Mouse (Mus musculus) CH12.LX (cell line): ENCODE measurements at regions not wholly inside any gene's neighbourhood (a gene's known extent, or its start where the extent isn't known, plus 50 kb on each side); places are given as distances from the start of the nearest gene placed in this dataset.

Experiments used
- DNase-seq: peaks from one replicate; pipeline ENCODE4 v3.0.0-alpha.2; 2013; ENCODE audit errors: extremely low read depth
- H3K27ac ChIP-seq: 2 replicates; pipeline ENCODE4 v1.5.1; 2012; ENCODE audit warnings: low read depth, mild to moderate bottlenecking, control low read depth, moderate library complexity; ENCODE audit not compliant: insufficient read depth
- H3K27me3 ChIP-seq: replicated peaks from 2 replicates; pipeline ENCODE3; 2012; ENCODE audit warnings: inconsistent platforms
- H3K36me3 ChIP-seq, 2 experiments: replicated peaks in 1 of 2; 2 replicates each; pipeline versions ENCODE3 to v1.6.1; 2012; ENCODE audit warnings: inconsistent platforms in 1 of 2, low read length in 1 of 2, mild to moderate bottlenecking in 1 of 2, mixed read lengths in 1 of 2, moderate library complexity in 1 of 2; ENCODE audit not compliant: control insufficient read depth in 1 of 2, insufficient read depth in 1 of 2
- H3K4me1 ChIP-seq, 2 experiments: 2 replicates each; pipeline ENCODE4 v1.6.1; 2012; ENCODE audit warnings: inconsistent platforms in 1 of 2, moderate library complexity in 1 of 2; ENCODE audit not compliant: insufficient read depth in 2 of 2, control insufficient read depth in 1 of 2
- H3K4me2 ChIP-seq: 2 replicates; pipeline ENCODE4 v1.6.1; 2012; ENCODE audit warnings: low read depth, mild to moderate bottlenecking, control low read depth; ENCODE audit not compliant: poor library complexity, insufficient read depth, severe bottlenecking
- H3K4me3 ChIP-seq, 3 experiments: fragments of 150-350 bp in 1 of 3; sonication (generic) in 1 of 3; replicated peaks in 1 of 3; 2 replicates each; pipeline versions ENCODE3 to v1.5.1; 2011 to 2012; ENCODE audit warnings: low read depth in 2 of 3, low read length in 2 of 3, mild to moderate bottlenecking in 2 of 3, moderate library complexity in 2 of 3, control low read depth in 1 of 3, improper control_type of control experiment in 1 of 3, inconsistent platforms in 1 of 3, mixed read lengths in 1 of 3; ENCODE audit not compliant: poor library complexity in 1 of 3
- H3K79me2 ChIP-seq: replicated peaks from 2 replicates; pipeline ENCODE4 v1.6.1; 2012; ENCODE audit warnings: mild to moderate bottlenecking, moderate library complexity; ENCODE audit not compliant: control insufficient read depth, poor library complexity, insufficient read depth, severe bottlenecking; ENCODE audit errors: extremely low read depth
- H3K9ac ChIP-seq: 2 replicates; pipeline ENCODE4 v1.6.1; 2012; ENCODE audit warnings: low read depth, mild to moderate bottlenecking, control low read depth, moderate library complexity; ENCODE audit not compliant: insufficient read depth
- H3K9me3 ChIP-seq: replicated peaks from 2 replicates; pipeline ENCODE3; 2012; ENCODE audit warnings: low read length, inconsistent platforms, mixed read lengths
- BHLHE40 ChIP-seq: IDR thresholded peaks from 2 replicates; pipeline ENCODE4 v1.6.1; 2011; ENCODE audit warnings: mild to moderate bottlenecking, low read depth, low read length, improper control_type of control experiment
- CHD2 ChIP-seq: IDR thresholded peaks from 2 replicates; pipeline ENCODE4 v1.6.1; 2011; ENCODE audit warnings: low read length, improper control_type of control experiment
- EP300 ChIP-seq: IDR thresholded peaks from 2 replicates; pipeline ENCODE4 v1.6.1; 2011; ENCODE audit warnings: low read length, improper control_type of control experiment
- ETS1 ChIP-seq: conservative IDR thresholded peaks from 2 replicates; pipeline ENCODE4 v1.6.1; 2012; ENCODE audit warnings: low read depth, mild to moderate bottlenecking, inconsistent platforms, low read length, improper control_type of control experiment, moderate library complexity
- GABPA ChIP-seq: IDR thresholded peaks from 2 replicates; pipeline ENCODE4 v1.6.1; 2012; ENCODE audit warnings: low read depth, low read length, improper control_type of control experiment, inconsistent platforms; ENCODE audit not compliant: insufficient replicate concordance
- JUN ChIP-seq: IDR thresholded peaks from 2 replicates; pipeline ENCODE4 v1.6.1; 2011; ENCODE audit warnings: low read depth, mild to moderate bottlenecking, low read length, improper control_type of control experiment, moderate library complexity; ENCODE audit not compliant: insufficient read depth
- MAFK ChIP-seq: IDR thresholded peaks from 2 replicates; pipeline ENCODE4 v1.6.1; 2011; ENCODE audit warnings: low read length, improper control_type of control experiment; ENCODE audit not compliant: insufficient replicate concordance
- MXI1 ChIP-seq: IDR thresholded peaks from 2 replicates; pipeline ENCODE4 v1.6.1; 2011; ENCODE audit warnings: mild to moderate bottlenecking, low read depth, low read length, improper control_type of control experiment
- NELFE ChIP-seq: IDR thresholded peaks from 2 replicates; pipeline ENCODE4 v1.6.1; 2011; ENCODE audit warnings: low read depth, low read length, improper control_type of control experiment
- POLR2A ChIP-seq: IDR thresholded peaks from 2 replicates; pipeline ENCODE4 v1.6.1; 2011; ENCODE audit warnings: low read depth, mild to moderate bottlenecking, improper control_type of control experiment, low read length
- POLR2AphosphoS2 ChIP-seq: IDR thresholded peaks from 2 replicates; pipeline ENCODE4 v1.6.1; 2011; ENCODE audit warnings: low read depth, low read length, improper control_type of control experiment
- RAD21 ChIP-seq: IDR thresholded peaks from 2 replicates; pipeline ENCODE4 v1.6.1; 2011; ENCODE audit warnings: low read depth, mild to moderate bottlenecking, low read length, improper control_type of control experiment, moderate library complexity
- RCOR1 ChIP-seq: conservative IDR thresholded peaks from 2 replicates; pipeline ENCODE4 v1.6.1; 2012; ENCODE audit warnings: low read depth, mild to moderate bottlenecking, inconsistent platforms, low read length, improper control_type of control experiment
- SIN3A ChIP-seq: IDR thresholded peaks from 2 replicates; pipeline ENCODE4 v1.6.1; 2012; ENCODE audit warnings: low read length, improper control_type of control experiment, inconsistent platforms
- SMC3 ChIP-seq: IDR thresholded peaks from 2 replicates; pipeline ENCODE4 v1.6.1; 2011; ENCODE audit warnings: low read depth, low read length, improper control_type of control experiment
- UBTF ChIP-seq: IDR thresholded peaks from 2 replicates; pipeline ENCODE4 v1.6.1; 2012; ENCODE audit warnings: low read depth, mild to moderate bottlenecking, inconsistent platforms, low read length, improper control_type of control experiment, moderate library complexity
- USF2 ChIP-seq: conservative IDR thresholded peaks from 2 replicates; pipeline ENCODE4 v1.6.1; 2011; ENCODE audit warnings: low read depth, low read length, improper control_type of control experiment
- ZC3H11A ChIP-seq: IDR thresholded peaks from 2 replicates; pipeline ENCODE4 v1.6.1; 2012; ENCODE audit warnings: low read depth, mild to moderate bottlenecking, inconsistent platforms, low read length, improper control_type of control experiment
- ZKSCAN1 ChIP-seq: IDR thresholded peaks from 2 replicates; pipeline ENCODE4 v1.6.1; 2012; ENCODE audit warnings: low read depth, inconsistent platforms, low read length, improper control_type of control experiment, borderline replicate concordance
- ZNF384 ChIP-seq: IDR thresholded peaks from 2 replicates; pipeline ENCODE4 v1.6.1; 2012; ENCODE audit warnings: low read depth, low read length, improper control_type of control experiment, inconsistent platforms
- dilution Hi-C: fragments of 300-500 bp; cut with MboI; formaldehyde crosslinking; loops from 2 replicates; pipeline ENCODE4 v1.14.3; 2020; ENCODE audit warnings: low sequenced_read_pairs; ENCODE audit not compliant: extremely low pct_unique_long_range_greater_than_20kb, extremely low pct_ligation_motif_present
- in situ Hi-C: fragments of 300-500 bp; cut with MboI; formaldehyde crosslinking; loops from 3 replicates; pipeline ENCODE4 v1.14.3; 2019; ENCODE audit warnings: low sequenced_read_pairs, low pct_ligation_motif_present, low pct_unique_long_range_greater_than_20kb, mixed read lengths

DNA sequence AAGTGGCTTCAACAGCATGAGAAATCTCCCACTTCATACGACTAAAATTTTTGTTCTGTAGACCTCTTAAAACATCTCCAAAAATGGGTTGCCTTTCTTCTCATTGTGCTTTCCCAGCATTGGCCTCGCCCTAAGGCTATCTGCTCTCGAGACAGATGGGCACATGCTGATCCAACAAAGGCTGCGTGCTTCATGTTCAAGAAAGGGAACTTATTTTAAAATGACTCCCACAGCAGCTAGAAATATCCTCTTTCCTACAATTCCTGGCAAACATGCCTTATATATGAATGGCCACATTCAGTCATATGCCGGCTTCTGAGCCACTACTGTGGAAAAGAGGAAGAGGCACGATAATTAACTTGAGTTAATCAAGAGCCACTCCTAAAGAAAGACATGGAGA, 356.7 kb upstream of the Pkn2 start:
- no peaks in the 10 kb centered on the region for H3K79me2 ChIP-seq
- H3K27ac ChIP-seq: no peak overlapping the region
- in situ Hi-C loops: no loop called here
- no peak for DNase-seq
- H3K4me3 ChIP-seq: no peak overlapping the region
- no peaks in the 10 kb centered on the region for H3K27me3 ChIP-seq
- TF ChIP-seq ZKSCAN1: no peak
- no peak for TF ChIP-seq RCOR1
- TF ChIP-seq JUN: no peak
- no peak for TF ChIP-seq ETS1
- no peak for TF ChIP-seq GABPA
- TF ChIP-seq MAFK: no peak
- TF ChIP-seq CHD2: no peak
- TF ChIP-seq SIN3A: no peak
- TF ChIP-seq EP300: no peak
- no peak for TF ChIP-seq NELFE
- TF ChIP-seq UBTF: no peak
- no peak for TF ChIP-seq MXI1
- TF ChIP-seq SMC3: no peak
- no peak for TF ChIP-seq ZC3H11A
- no peaks in the 10 kb centered on the region for H3K36me3 ChIP-seq
- dilution Hi-C loops: no loop called here
- no peak overlapping the region for H3K4me2 ChIP-seq
- no peak overlapping the region for H3K9ac ChIP-seq
- no peaks in the 10 kb centered on the region for H3K4me1 ChIP-seq
- H3K9me3 ChIP-seq: no peaks in the 10 kb centered on the region

DNA sequence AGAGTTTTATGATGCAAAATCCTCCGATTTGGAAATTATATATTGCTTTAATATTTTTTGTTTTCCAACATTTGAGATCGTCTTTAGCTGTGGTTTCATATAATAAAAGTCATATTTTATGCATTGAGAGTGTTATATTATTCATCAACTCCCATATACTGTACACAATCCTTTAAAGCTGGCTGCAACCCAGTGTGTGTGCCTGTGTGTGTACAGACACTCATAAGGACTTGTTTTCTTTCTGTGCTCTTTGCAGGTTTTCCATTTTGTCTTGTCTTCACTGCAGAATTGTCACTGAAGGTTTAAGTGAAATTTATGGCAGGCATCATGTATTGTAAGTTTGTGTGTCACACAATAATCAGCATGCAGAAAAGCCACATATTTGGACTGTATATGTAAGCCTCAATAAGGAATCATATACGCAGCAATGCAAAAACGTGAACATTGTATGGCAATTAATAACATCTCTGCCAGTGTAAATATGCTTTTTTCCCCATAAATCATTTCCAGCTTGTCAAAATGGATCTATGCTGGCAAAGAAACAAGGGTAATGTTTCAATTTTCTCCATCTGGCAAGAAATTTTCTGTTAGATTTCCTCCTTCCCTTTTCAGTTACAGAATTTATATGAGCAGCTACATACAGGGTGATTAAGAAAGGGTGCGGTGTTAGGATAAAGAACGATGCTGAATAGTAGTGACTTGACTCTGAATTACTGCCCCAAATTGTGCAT, 342.4 kb upstream of the Pkn2 start:
- dilution Hi-C loops (no loop called here), in situ Hi-C loops (no loop called here)
- Histone ChIP-seq H3K4me3 (no peak overlapping the region), H3K9ac (no peak overlapping the region), H3K9me3 (no peaks in the 10 kb centered on the region), H3K4me2 (no peak overlapping the region), H3K4me1 (no peaks in the 10 kb centered on the region), H3K27ac (no peak overlapping the region), H3K79me2 (no peaks in the 10 kb centered on the region), H3K27me3 (no peaks in the 10 kb centered on the region), H3K36me3 (no peaks in the 10 kb centered on the region)
- no peak for TF ChIP-seq MXI1
- no peak for TF ChIP-seq RAD21
- no peak for TF ChIP-seq USF2
- TF ChIP-seq ZNF384: no peak
- no peak for TF ChIP-seq ETS1
- no peak for TF ChIP-seq POLR2AphosphoS2
- TF ChIP-seq POLR2A: no peak
- no peak for TF ChIP-seq UBTF
- no peak for TF ChIP-seq SIN3A
- TF ChIP-seq BHLHE40: no peak
- DNase-seq: no peak
